Mouse (Mus musculus) lung, embryonic 15.5 days (tissue): ENCODE results near the gene Hivep1. TPM values are rescaled to one million over a fixed set of nuclear protein-coding genes. Genes with fewer than 3 reads are reported as not detected.
A peak's percentile ranks its signal among the peaks of the same experiment; 100 is the strongest.

Experiments used
- ATAC-seq: fragments of 200-750 bp; cut with Nextera tagmentation; 2 replicates; pipeline ENCODE4 v1.8.0; 2017; ENCODE audit warnings: moderate number of reproducible peaks, borderline replicate concordance; ENCODE audit not compliant: low FRiP score, low TSS enrichment; ENCODE audit errors: extremely low read depth
- H3K27ac ChIP-seq: fragments of 300-500 bp; sonication (generic); 2 replicates; pipeline ENCODE4 v1.5.1; 2015; ENCODE audit warnings: moderate library complexity, mild to moderate bottlenecking, inconsistent platforms
- H3K27me3 ChIP-seq: fragments of 300-500 bp; sonication (generic); 2 replicates; pipeline ENCODE4 v1.6.1; 2015; ENCODE audit warnings: inconsistent platforms
- H3K36me3 ChIP-seq: fragments of 300-500 bp; sonication (generic); 2 replicates; pipeline ENCODE4 v1.6.1; 2015; ENCODE audit warnings: inconsistent platforms
- H3K4me1 ChIP-seq: fragments of 300-500 bp; sonication (generic); 2 replicates; pipeline ENCODE4 v1.6.1; 2015; ENCODE audit warnings: inconsistent platforms
- H3K4me2 ChIP-seq: fragments of 300-500 bp; sonication (generic); 2 replicates; pipeline ENCODE4 v1.6.1; 2015; ENCODE audit warnings: inconsistent platforms, mild to moderate bottlenecking, moderate library complexity
- H3K4me3 ChIP-seq: fragments of 300-500 bp; sonication (generic); 2 replicates; pipeline ENCODE4 v1.5.1; 2015; ENCODE audit warnings: mild to moderate bottlenecking, inconsistent platforms
- H3K9ac ChIP-seq: fragments of 300-500 bp; sonication (generic); 2 replicates; pipeline ENCODE4 v1.6.1; 2015; ENCODE audit warnings: inconsistent platforms
- H3K9me3 ChIP-seq: fragments of 300-500 bp; sonication (generic); 2 replicates; pipeline ENCODE4 v1.6.1; 2016; ENCODE audit warnings: inconsistent platforms
- WGBS: fragments of 180-500 bp; shearing (Covaris S2); methylation state at CpG from one replicate; pipeline ENCODE4 v1.1.7; 2015; 5-methylcytosine and 5-hydroxymethylcytosine counted together
- polyA plus RNA-seq: library from polyadenylated mRNA; unstranded; fragments of >200 nt; fragmentation: Nextera tagmentation; extraction: Ambion mirVana; gene quantifications from 2 replicates; pipeline ENCODE4 v1.2.1, GENCODE M21; 2015

Gene Hivep1
- polyA plus RNA-seq: 11.0 and 12.8 TPM in 2 replicates

GRCm38 (mm10) chr13:42051961-42052695 lies at the start of gene Hivep1:
TSS of gene Hivep1 (plus strand) at chr13:42052021.
- peak within 1 kb of the TSS; percentile 79 for H3K4me2 ChIP-seq
- H3K9me3 ChIP-seq: no peaks in the 10 kb centered on the region
- H3K4me1 ChIP-seq: peaks cover 13% of the 10 kb centered on the region
- ATAC-seq: peak; percentile 37
- peak within 1 kb of the TSS; percentile 98 for H3K4me3 ChIP-seq
- peak within 1 kb of the TSS; percentile 98 for H3K27ac ChIP-seq
- H3K36me3 ChIP-seq: peaks cover 18% of the 10 kb centered on the region
- no peaks in the 10 kb centered on the region for H3K27me3 ChIP-seq
- WGBS: under 1% methylated on average over 67 of the region's 100 CpGs
- peak within 1 kb of the TSS; percentile 92 for H3K9ac ChIP-seq

GRCm38 (mm10) chr13:42015484-42016045 lies 36.3 kb upstream of the Hivep1 start:
- Histone ChIP-seq H3K36me3 (no peaks in the 10 kb centered on the region), H3K4me3 (no peak overlapping the region), H3K27ac (no peak overlapping the region), H3K4me2 (no peak overlapping the region), H3K4me1 (no peaks in the 10 kb centered on the region), H3K27me3 (no peaks in the 10 kb centered on the region), H3K9me3 (no peaks in the 10 kb centered on the region), H3K9ac (no peak overlapping the region)
- WGBS: 75% methylated on average over 10 of the region's 10 CpGs
- ATAC-seq: no peak

GRCm38 (mm10) chr13:42016218-42016617 lies 35.6 kb upstream of the Hivep1 start:
- Histone ChIP-seq H3K36me3 (no peaks in the 10 kb centered on the region), H3K4me1 (no peaks in the 10 kb centered on the region), H3K9me3 (no peaks in the 10 kb centered on the region), H3K27me3 (no peaks in the 10 kb centered on the region), H3K4me3 (no peak overlapping the region), H3K9ac (no peak overlapping the region), H3K27ac (no peak overlapping the region), H3K4me2 (no peak overlapping the region)
- WGBS: 81% methylated on average over 5 of the region's 5 CpGs
- no peak for ATAC-seq

- Histone ChIP-seq H3K9me3 (no peaks in the 10 kb centered on the region), H3K4me2 (no peak overlapping the region), H3K36me3 (no peaks in the 10 kb centered on the region), H3K27ac (no peak overlapping the region), H3K27me3 (no peaks in the 10 kb centered on the region), H3K4me3 (no peak overlapping the region), H3K4me1 (no peaks in the 10 kb centered on the region), H3K9ac (no peak overlapping the region)
- ATAC-seq: no peak
- WGBS: 54% methylated on average over 2 of the region's 2 CpGs
Measured at GRCm38 (mm10) chr13:42018356-42018755, 33.5 kb upstream of the Hivep1 start.

- no peaks in the 10 kb centered on the region for H3K4me1 ChIP-seq
- H3K36me3 ChIP-seq: no peaks in the 10 kb centered on the region
- no peaks in the 10 kb centered on the region for H3K27me3 ChIP-seq
- H3K4me3 ChIP-seq: no peak overlapping the region
- H3K4me2 ChIP-seq: no peak overlapping the region
- no peak overlapping the region for H3K27ac ChIP-seq
- no peaks in the 10 kb centered on the region for H3K9me3 ChIP-seq
- 11% methylated on average over 2 of the region's 2 CpGs for WGBS
- H3K9ac ChIP-seq: no peak overlapping the region
- ATAC-seq: no peak
Measured at GRCm38 (mm10) chr13:42041203-42041602, 10.6 kb upstream of the Hivep1 start.

GRCm38 (mm10) chr13:42043431-42043830 lies 8.4 kb upstream of the Hivep1 start:
- no peak overlapping the region for H3K4me3 ChIP-seq
- no peaks in the 10 kb centered on the region for H3K9me3 ChIP-seq
- no peaks in the 10 kb centered on the region for H3K27me3 ChIP-seq
- no peak overlapping the region for H3K27ac ChIP-seq
- 65% methylated on average over 7 of the region's 7 CpGs for WGBS
- 0 out of 2 replicates have a peak, but pooled peaks cover 2% of the 10 kb centered on the region for H3K4me1 ChIP-seq
- no peaks in the 10 kb centered on the region for H3K36me3 ChIP-seq
- no peak for ATAC-seq
- no peak overlapping the region for H3K4me2 ChIP-seq
- H3K9ac ChIP-seq: no peak overlapping the region

GRCm38 (mm10) chr13:42048991-42049773 lies 2.6 kb upstream of the Hivep1 start:
- H3K9ac ChIP-seq: peak overlapping the region; percentile 65
- WGBS: under 1% methylated on average over 48 of the region's 48 CpGs
- peak overlapping the region; percentile 79 for H3K4me2 ChIP-seq
- peaks cover 13% of the 10 kb centered on the region for H3K4me1 ChIP-seq
- peak overlapping the region; percentile 98 for H3K4me3 ChIP-seq
- H3K27me3 ChIP-seq: no peaks in the 10 kb centered on the region
- no peaks in the 10 kb centered on the region for H3K9me3 ChIP-seq
- 0 out of 2 replicates have a peak, but pooled peaks have one; percentile 20 for ATAC-seq
- peak overlapping the region; percentile 89 for H3K27ac ChIP-seq
- no peaks in the 10 kb centered on the region for H3K36me3 ChIP-seq

- Histone ChIP-seq H3K27me3 (no peaks in the 10 kb centered on the region), H3K4me2 (peak overlapping the region; percentile 79), H3K9ac (peak overlapping the region; percentile 65), H3K27ac (peak overlapping the region; percentile 89), H3K4me3 (peak overlapping the region; percentile 98), H3K36me3 (no peaks in the 10 kb centered on the region), H3K9me3 (no peaks in the 10 kb centered on the region), H3K4me1 (peaks cover 13% of the 10 kb centered on the region)
- no peak for ATAC-seq
- under 1% methylated on average over 8 of the region's 8 CpGs for WGBS
Measured at GRCm38 (mm10) chr13:42049774-42050125, 2.1 kb upstream of the Hivep1 start.

- H3K9ac ChIP-seq: peak overlapping the region; percentile 65
- no peaks in the 10 kb centered on the region for H3K27me3 ChIP-seq
- H3K4me2 ChIP-seq: peak overlapping the region; percentile 79
- H3K4me1 ChIP-seq: peaks cover 13% of the 10 kb centered on the region
- 4% methylated on average over 3 of the region's 3 CpGs for WGBS
- H3K9me3 ChIP-seq: no peaks in the 10 kb centered on the region
- ATAC-seq: no peak
- H3K27ac ChIP-seq: peak overlapping the region; percentile 98
- no peaks in the 10 kb centered on the region for H3K36me3 ChIP-seq
- peak overlapping the region; percentile 98 for H3K4me3 ChIP-seq
Measured at GRCm38 (mm10) chr13:42050160-42050559, 1.7 kb upstream of the Hivep1 start.

- H3K9ac ChIP-seq: peak overlapping the region; percentile 65
- H3K4me1 ChIP-seq: peaks cover 13% of the 10 kb centered on the region
- WGBS: 1% methylated on average over 10 of the region's 10 CpGs
- peak overlapping the region; percentile 98 for H3K27ac ChIP-seq
- no peaks in the 10 kb centered on the region for H3K27me3 ChIP-seq
- ATAC-seq: no peak
- H3K36me3 ChIP-seq: peaks cover 6% of the 10 kb centered on the region; the same call in 1 of the 2 replicates
- no peaks in the 10 kb centered on the region for H3K9me3 ChIP-seq
- H3K4me3 ChIP-seq: peak overlapping the region; percentile 98
- H3K4me2 ChIP-seq: peak overlapping the region; percentile 79
Measured at GRCm38 (mm10) chr13:42050880-42051201, 980 bp upstream of the Hivep1 start.

- Histone ChIP-seq H3K4me2 (peak overlapping the region; percentile 79), H3K4me3 (peak overlapping the region; percentile 98), H3K9ac (peak overlapping the region; percentile 65), H3K27ac (peak overlapping the region; percentile 98), H3K4me1 (peaks cover 13% of the 10 kb centered on the region), H3K36me3 (peaks cover 11% of the 10 kb centered on the region), H3K27me3 (no peaks in the 10 kb centered on the region), H3K9me3 (no peaks in the 10 kb centered on the region)
- peak; percentile 88 for ATAC-seq
- under 1% methylated on average over 30 of the region's 51 CpGs for WGBS
Measured at GRCm38 (mm10) chr13:42051202-42051906, 467 bp upstream of the Hivep1 start.
